Mouse (Mus musculus) forebrain, postnatal 0 days (tissue): Measurements from ENCODE around the gene Fam129c. TPM values are rescaled to one million over a fixed set of nuclear protein-coding genes. Genes with fewer than 3 reads are reported as not detected.

Experiments
- ATAC-seq: fragments of 200-750 bp; cut with Nextera tagmentation; 2 replicates; pipeline ENCODE4 v1.8.0; 2017; ENCODE audit warnings: mild to moderate bottlenecking, moderate library complexity
- DNase-seq: peaks from one replicate; pipeline ENCODE4 v3.0.0-alpha.2; 2015
- H3K27ac ChIP-seq: fragments of 300-500 bp; sonication (generic); 2 replicates; pipeline ENCODE4 v1.5.1; 2014; ENCODE audit warnings: low read depth, mild to moderate bottlenecking, antibody characterized with exemption, low read length, moderate library complexity, mixed read lengths
- H3K27me3 ChIP-seq: fragments of 300-500 bp; sonication (generic); 2 replicates; pipeline ENCODE4 v1.6.1; 2014; ENCODE audit warnings: mild to moderate bottlenecking, low read length, mixed read lengths; ENCODE audit not compliant: insufficient read depth
- H3K36me3 ChIP-seq: fragments of 300-500 bp; sonication (generic); 2 replicates; pipeline ENCODE4 v1.6.1; 2014; ENCODE audit warnings: mild to moderate bottlenecking, moderate library complexity; ENCODE audit not compliant: insufficient read depth
- H3K4me1 ChIP-seq: fragments of 300-500 bp; sonication (generic); 2 replicates; pipeline ENCODE4 v1.6.1; 2014; ENCODE audit warnings: antibody characterized with exemption; ENCODE audit not compliant: insufficient read depth
- H3K4me2 ChIP-seq: fragments of 300-500 bp; sonication (generic); 2 replicates; pipeline ENCODE4 v1.6.1; 2014; ENCODE audit warnings: low read depth, mild to moderate bottlenecking, moderate library complexity
- H3K4me3 ChIP-seq: fragments of 300-500 bp; sonication (generic); 2 replicates; pipeline ENCODE4 v1.5.1; 2014; ENCODE audit warnings: low read depth, low read length, mixed read lengths
- H3K9ac ChIP-seq: fragments of 300-500 bp; sonication (generic); 2 replicates; pipeline ENCODE4 v1.6.1; 2014; ENCODE audit warnings: mild to moderate bottlenecking
- H3K9me3 ChIP-seq: fragments of 300-500 bp; sonication (generic); 2 replicates; pipeline ENCODE4 v1.6.1; 2016; ENCODE audit warnings: low read length
- CTCF ChIP-seq: sonication (generic); IDR thresholded peaks from 2 replicates; pipeline ENCODE4 v1.5.1; 2016; ENCODE audit warnings: antibody characterized with exemption, control low read depth, low read depth
- WGBS: fragments of 180-500 bp; shearing (Covaris S2); extraction: QIAGEN DNeasy Blood & Tissue Kit; methylation state at CpG from one replicate; pipeline ENCODE4 v1.1.7; 2014; 5-methylcytosine and 5-hydroxymethylcytosine counted together
- microRNA-seq, 2 experiments: library from miRNA; unstranded; fragments of <30 nt; microRNA quantifications; one replicate each; pipeline ENCODE4; 2016
- polyA plus RNA-seq: library from polyadenylated mRNA; unstranded; fragments of >200 nt; fragmentation: Nextera tagmentation; extraction: Ambion mirVana; gene quantifications from 2 replicates; pipeline ENCODE4 v1.2.1, GENCODE M21; 2015
- total RNA-seq: library from RNA; depleted of rRNA; stranded (reverse); fragments of >200 nt; gene quantifications from 2 replicates; pipeline ENCODE4 v1.2.3, GENCODE M21; 2014; rRNA removed

The Fam129c gene
- total and polyA plus RNA-seq, 2 experiments from 2014 or later = 2.8 to 11.1 TPM

GRCm38 (mm10) chr8:71654600-71654999, 57.2 kb downstream of the Fam129c start:
- 6% methylated on average over 24 of the region's 24 CpGs for WGBS
- TF ChIP-seq CTCF = no peak
- Histone ChIP-seq H3K36me3 (peaks cover 66% of the 10 kb centered on the region), H3K4me1 (no peaks in the 10 kb centered on the region), H3K27me3 (0 out of 2 replicates have a peak, but pooled peaks cover 4% of the 10 kb centered on the region), H3K9ac (no peak overlapping the region), H3K4me3 (no peak overlapping the region), H3K9me3 (no peaks in the 10 kb centered on the region), H3K27ac (no peak overlapping the region), H3K4me2 (peak overlapping the region; percentile 10; the same call in 1 of the 2 replicates)
- no peak for DNase-seq
- 0 out of 2 replicates have a peak, but pooled peaks have one; percentile 10 for ATAC-seq

Small RNA genes within 50 kb of the gene (microRNA-seq; reads per million reads assigned to microRNA genes)
- gene Mir6769b = 3.1 to 5.9 reads per million in 2 experiments

Other genes starting within 250 kb of the Fam129c start
- gene Use1, start 230.8 kb upstream of the Fam129c start, total RNA-seq = 148 and 195 TPM in 2 replicates
- gene Use1, start 230.8 kb upstream of the Fam129c start, polyA plus RNA-seq = 124 and 140 TPM in 2 replicates
- 14.3 and 16.2 TPM in 2 replicates for gene Ocel1, start 226.3 kb upstream of the Fam129c start, total RNA-seq
- 5.2 and 6.6 TPM in 2 replicates for gene Ocel1, start 226.3 kb upstream of the Fam129c start, polyA plus RNA-seq
- 59.0 and 63.9 TPM in 2 replicates for gene Nr2f6, start 215.7 kb upstream of the Fam129c start, total RNA-seq
- gene Nr2f6, start 215.7 kb upstream of the Fam129c start, polyA plus RNA-seq = 26.0 and 28.9 TPM in 2 replicates
- 3.5 and 5.6 TPM in 2 replicates for gene Ushbp1, start 201.8 kb upstream of the Fam129c start, total RNA-seq
- 4.2 and 4.5 TPM in 2 replicates for gene Ushbp1, start 201.8 kb upstream of the Fam129c start, polyA plus RNA-seq
- 87.2 and 94.0 TPM in 2 replicates for gene Babam1, start 200.8 kb upstream of the Fam129c start, total RNA-seq
- gene Babam1, start 200.8 kb upstream of the Fam129c start, polyA plus RNA-seq = 98.9 and 107 TPM in 2 replicates
- gene Ankle1, start 191.6 kb upstream of the Fam129c start, total RNA-seq = 0.81 and 2.8 TPM in 2 replicates
- 0.97 and 2.3 TPM in 2 replicates for gene Ankle1, start 191.6 kb upstream of the Fam129c start, polyA plus RNA-seq
- 187 and 210 TPM in 2 replicates for gene Abhd8, start 134.0 kb upstream of the Fam129c start, total RNA-seq
- gene Abhd8, start 134.0 kb upstream of the Fam129c start, polyA plus RNA-seq = 168 and 169 TPM in 2 replicates
- 75.0 and 80.5 TPM in 2 replicates for gene Mrpl34, start 132.7 kb upstream of the Fam129c start, total RNA-seq
- gene Mrpl34, start 132.7 kb upstream of the Fam129c start, polyA plus RNA-seq = 145 and 184 TPM in 2 replicates
- 179 and 184 TPM in 2 replicates for gene Dda1, start 128.4 kb upstream of the Fam129c start, total RNA-seq
- gene Dda1, start 128.4 kb upstream of the Fam129c start, polyA plus RNA-seq = 274 and 283 TPM in 2 replicates
- 76.5 and 82.2 TPM in 2 replicates for gene Ano8, start 111.7 kb upstream of the Fam129c start, total RNA-seq
- gene Ano8, start 111.7 kb upstream of the Fam129c start, polyA plus RNA-seq = 5.9 and 7.7 TPM in 2 replicates
- 23.6 and 33.6 TPM in 2 replicates for gene Gtpbp3, start 109.5 kb upstream of the Fam129c start, total RNA-seq
- gene Gtpbp3, start 109.5 kb upstream of the Fam129c start, polyA plus RNA-seq = 6.9 and 9.4 TPM in 2 replicates
- gene Plvap, start 85.9 kb upstream of the Fam129c start, total RNA-seq = 2.2 and 4.0 TPM in 2 replicates
- 6.9 and 8.7 TPM in 2 replicates for gene Plvap, start 85.9 kb upstream of the Fam129c start, polyA plus RNA-seq
- 0.48 TPM in 1 of 2 replicates, not detected in the other for gene Ccdc194, start 71.9 kb upstream of the Fam129c start, total RNA-seq
- gene Ccdc194, start 71.9 kb upstream of the Fam129c start, polyA plus RNA-seq = 0.08 and 0.16 TPM in 2 replicates
- gene Bst2, start 60.2 kb upstream of the Fam129c start, total RNA-seq = 10.1 and 17.8 TPM in 2 replicates
- gene Bst2, start 60.2 kb upstream of the Fam129c start, polyA plus RNA-seq = 19.3 and 21.0 TPM in 2 replicates
- gene Mvb12a, start 54.7 kb upstream of the Fam129c start, total RNA-seq = 70.5 and 81.7 TPM in 2 replicates
- gene Mvb12a, start 54.7 kb upstream of the Fam129c start, polyA plus RNA-seq = 73.4 and 87.4 TPM in 2 replicates
- 0.08 TPM in 1 of 2 replicates, not detected in the other for gene Tmem221, start 38.8 kb upstream of the Fam129c start, total RNA-seq
- gene Tmem221, start 38.8 kb upstream of the Fam129c start, polyA plus RNA-seq = 0.16 and 0.18 TPM in 2 replicates
- gene Nxnl1, start 31.0 kb upstream of the Fam129c start, total RNA-seq = 0.08 TPM in 1 of 2 replicates, not detected in the other
- not detected in 2 replicates for gene Nxnl1, start 31.0 kb upstream of the Fam129c start, polyA plus RNA-seq
- gene Slc27a1, start 28.8 kb upstream of the Fam129c start, total RNA-seq = 106 and 133 TPM in 2 replicates
- 74.8 and 102 TPM in 2 replicates for gene Slc27a1, start 28.8 kb upstream of the Fam129c start, polyA plus RNA-seq
- 248 and 264 TPM in 2 replicates for gene Pgls, start 5.5 kb upstream of the Fam129c start, total RNA-seq
- 262 and 318 TPM in 2 replicates for gene Pgls, start 5.5 kb upstream of the Fam129c start, polyA plus RNA-seq
- 84.3 and 85.6 TPM in 2 replicates for gene Colgalt1, start 13.3 kb downstream of the Fam129c start, total RNA-seq
- 58.4 and 59.6 TPM in 2 replicates for gene Colgalt1, start 13.3 kb downstream of the Fam129c start, polyA plus RNA-seq
- gene Unc13a, start 74.1 kb downstream of the Fam129c start, total RNA-seq = 84.8 and 89.2 TPM in 2 replicates
- gene Unc13a, start 74.1 kb downstream of the Fam129c start, polyA plus RNA-seq = 14.2 and 18.8 TPM in 2 replicates
- 5.2 and 7.3 TPM in 2 replicates for gene Jak3, start 78.6 kb downstream of the Fam129c start, total RNA-seq
- 2.8 and 4.4 TPM in 2 replicates for gene Jak3, start 78.6 kb downstream of the Fam129c start, polyA plus RNA-seq
- 1.6 and 1.8 TPM in 2 replicates for gene Insl3, start 91.6 kb downstream of the Fam129c start, total RNA-seq
- 0.36 and 1.4 TPM in 2 replicates for gene Insl3, start 91.6 kb downstream of the Fam129c start, polyA plus RNA-seq
- gene B3gnt3, start 104.1 kb downstream of the Fam129c start, total RNA-seq = 0.24 and 0.92 TPM in 2 replicates
- 0.44 and 0.49 TPM in 2 replicates for gene B3gnt3, start 104.1 kb downstream of the Fam129c start, polyA plus RNA-seq
- 97.2 and 101 TPM in 2 replicates for gene Fcho1, start 128.1 kb downstream of the Fam129c start, total RNA-seq
- 62.4 and 68.7 TPM in 2 replicates for gene Fcho1, start 128.1 kb downstream of the Fam129c start, polyA plus RNA-seq